Mouse (Mus musculus) heart, embryonic 11.5 days (tissue): ENCODE measurements around the gene Ndufs1. TPM values are rescaled to one million over a fixed set of nuclear protein-coding genes. Genes with fewer than 3 reads are reported as not detected.
A peak's percentile ranks its signal among the peaks of the same experiment; 100 is the strongest.

Experiments used
- ATAC-seq: fragments of 200-750 bp; cut with Nextera tagmentation; replicated peaks from 2 replicates; pipeline ENCODE4 v1.8.0; 2017; ENCODE audit warnings: moderate library complexity; ENCODE audit not compliant: insufficient number of reproducible peaks, low FRiP score, low TSS enrichment
- H3K27ac ChIP-seq: fragments of 300-500 bp; sonication (generic); 2 replicates; pipeline ENCODE4 v1.5.1; 2014; ENCODE audit warnings: mild to moderate bottlenecking, low read depth, low read length
- H3K27me3 ChIP-seq: fragments of 300-500 bp; sonication (generic); 2 replicates; pipeline ENCODE4 v1.6.1; 2014; ENCODE audit warnings: mild to moderate bottlenecking, low read length, mixed read lengths; ENCODE audit not compliant: control insufficient read depth, insufficient read depth
- H3K36me3 ChIP-seq: fragments of 300-500 bp; sonication (generic); 2 replicates; pipeline ENCODE4 v1.6.1; 2014; ENCODE audit warnings: mild to moderate bottlenecking, low read length, moderate library complexity, mixed read lengths; ENCODE audit not compliant: control insufficient read depth, insufficient read depth
- H3K4me1 ChIP-seq: fragments of 300-500 bp; sonication (generic); 2 replicates; pipeline ENCODE4 v1.6.1; 2014; ENCODE audit warnings: low read length; ENCODE audit not compliant: control insufficient read depth, insufficient read depth
- H3K4me2 ChIP-seq: fragments of 300-500 bp; sonication (generic); 2 replicates; pipeline ENCODE4 v1.6.1; 2014; ENCODE audit warnings: mild to moderate bottlenecking, moderate library complexity
- H3K4me3 ChIP-seq: fragments of 300-500 bp; sonication (generic); 2 replicates; pipeline ENCODE4 v1.5.1; 2014; ENCODE audit warnings: low read depth, low read length
- H3K9ac ChIP-seq: fragments of 300-500 bp; sonication (generic); 2 replicates; pipeline ENCODE4 v1.6.1; 2014; ENCODE audit warnings: mild to moderate bottlenecking, low read depth, low read length, moderate library complexity
- H3K9me3 ChIP-seq: fragments of 300-500 bp; sonication (generic); replicated peaks from 2 replicates; pipeline ENCODE4 v1.6.1; 2016; ENCODE audit warnings: low read length; ENCODE audit not compliant: control insufficient read depth
- WGBS: fragments of 180-500 bp; shearing (Covaris S2); extraction: QIAGEN DNeasy Blood & Tissue Kit; methylation state at CpG from one replicate; pipeline ENCODE4 v1.1.7; 2014; ENCODE audit not compliant: insufficient replicate concordance; 5-methylcytosine and 5-hydroxymethylcytosine counted together
- polyA plus RNA-seq: library from polyadenylated mRNA; unstranded; fragments of >200 nt; fragmentation: Nextera tagmentation; extraction: Ambion mirVana; gene quantifications from 2 replicates; pipeline ENCODE4 v1.2.1, GENCODE M21; 2014

The Ndufs1 gene
- polyA plus RNA-seq, 1 experiment from 2014 or later, result 285 TPM

DNA sequence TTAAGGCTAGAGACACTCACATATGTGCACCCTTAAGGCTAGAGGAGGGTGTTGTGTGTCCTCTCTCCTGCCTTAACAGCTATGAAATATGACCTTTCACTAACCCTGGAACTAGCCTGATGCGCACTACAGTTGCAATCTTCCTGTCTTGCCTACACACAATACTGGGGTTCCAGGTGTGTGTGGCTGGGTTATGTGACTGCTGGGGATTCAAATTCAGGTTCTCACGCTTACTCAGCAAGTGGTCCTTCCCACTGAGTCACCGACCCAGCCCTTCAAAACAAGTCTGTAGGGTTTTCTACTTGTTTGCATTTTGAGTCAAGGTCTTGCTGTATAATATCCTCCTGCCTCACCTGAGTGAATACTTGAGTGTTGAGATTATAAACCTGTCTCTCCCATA is 42.1 kb downstream of the Ndufs1 start:
- Histone ChIP-seq H3K9me3 (no peaks in the 10 kb centered on the region), H3K9ac (no peak overlapping the region), H3K4me3 (no peak overlapping the region), H3K27me3 (no peaks in the 10 kb centered on the region), H3K36me3 (no peaks in the 10 kb centered on the region), H3K4me2 (no peak overlapping the region), H3K4me1 (peaks cover 8% of the 10 kb centered on the region), H3K27ac (no peak overlapping the region)
- 65% methylated on average over 3 of the region's 3 CpGs for WGBS
- ATAC-seq, result no peak

DNA sequence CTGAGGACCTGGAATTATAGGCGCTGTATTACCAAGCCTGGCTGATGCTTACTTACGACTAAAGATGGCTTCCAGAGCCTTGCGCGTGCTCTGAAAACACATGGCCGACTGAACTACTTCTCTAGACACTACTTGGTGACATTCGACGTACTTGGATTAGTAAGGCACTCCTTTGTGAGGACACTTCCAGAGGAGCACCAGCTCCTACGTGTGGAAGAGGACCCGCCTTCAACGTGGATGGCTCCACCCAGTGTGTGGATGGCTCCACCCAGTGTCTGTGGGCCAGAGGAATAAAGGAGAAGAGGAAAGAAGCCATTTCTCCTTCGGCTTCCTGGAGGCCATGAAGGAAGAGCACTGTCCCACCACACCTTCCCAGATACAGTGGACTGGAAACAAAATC is 44.9 kb downstream of the Ndufs1 start:
- Histone ChIP-seq H3K27me3 (no peaks in the 10 kb centered on the region), H3K27ac (no peak overlapping the region), H3K36me3 (no peaks in the 10 kb centered on the region; the same call in 1 of the 2 replicates), H3K9me3 (no peaks in the 10 kb centered on the region), H3K4me3 (no peak overlapping the region), H3K4me2 (no peak overlapping the region), H3K9ac (no peak overlapping the region), H3K4me1 (peaks cover 10% of the 10 kb centered on the region)
- WGBS, result 87% methylated on average over 11 of the region's 11 CpGs
- no peak for ATAC-seq

DNA sequence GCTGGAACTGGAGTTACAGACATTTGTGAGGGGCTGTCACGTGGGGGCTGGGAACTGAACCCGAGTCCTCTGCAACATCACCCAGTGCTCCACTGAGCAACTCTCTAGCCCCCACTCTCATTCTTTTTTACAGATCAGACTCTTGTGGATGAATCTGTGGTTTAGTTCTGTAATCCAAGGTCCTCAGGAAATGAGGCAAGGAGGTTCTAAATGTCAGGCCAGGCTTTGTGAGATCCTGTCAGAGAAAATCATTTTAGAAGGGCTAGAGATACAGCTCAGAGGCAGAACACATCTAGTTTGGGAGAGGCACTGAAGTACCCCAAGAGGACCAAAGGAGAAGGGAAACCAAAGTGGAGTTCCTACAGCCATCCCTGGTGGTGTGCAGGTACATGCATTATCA is 45.8 kb downstream of the Ndufs1 start:
- 78% methylated on average over 2 of the region's 2 CpGs for WGBS

DNA sequence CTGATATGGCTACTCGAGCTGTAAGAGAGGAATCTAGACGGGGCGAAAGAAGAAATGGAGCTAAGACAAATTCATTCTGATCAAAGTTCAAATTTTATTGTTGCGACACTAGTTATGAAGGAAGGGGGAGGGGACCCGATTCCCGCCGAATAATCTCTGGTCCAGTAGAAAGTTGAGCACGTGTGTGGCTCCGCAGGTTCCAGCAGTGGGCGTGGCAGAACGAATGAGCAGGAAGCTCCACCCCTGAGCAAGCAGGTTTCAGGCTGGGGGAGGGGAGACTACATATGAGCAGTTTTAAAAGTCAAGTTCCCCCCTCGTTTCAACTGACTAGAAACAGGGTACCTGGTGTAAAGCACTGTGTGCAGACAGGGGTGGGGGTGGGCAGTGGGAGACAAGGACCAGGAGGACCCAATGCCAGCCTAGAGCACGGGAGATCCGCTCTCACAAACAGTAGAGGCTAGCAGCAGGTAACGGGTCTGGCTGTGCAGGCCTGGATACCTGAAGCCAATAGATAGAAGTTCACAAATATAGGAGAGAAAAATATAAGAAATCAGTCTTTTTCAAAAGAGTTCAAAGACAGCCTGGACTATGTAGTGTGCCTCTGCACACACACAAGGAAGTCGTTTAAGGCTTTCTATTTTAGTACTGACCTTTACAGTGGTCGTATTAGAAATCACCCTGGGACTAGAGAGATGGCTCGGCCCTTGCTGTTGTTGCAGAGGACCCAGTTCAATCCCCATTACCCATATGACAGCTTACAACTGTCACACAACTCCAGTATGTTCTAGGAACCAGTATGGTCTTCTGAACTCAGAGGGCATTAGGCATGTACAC is 46.6 kb downstream of the Ndufs1 start:
- Histone ChIP-seq H3K27me3 (no peaks in the 10 kb centered on the region), H3K9ac (peak overlapping the region; percentile 58), H3K4me2 (peak overlapping the region; percentile 73), H3K4me3 (peak overlapping the region; percentile 38), H3K4me1 (peaks cover 10% of the 10 kb centered on the region), H3K9me3 (no peaks in the 10 kb centered on the region), H3K36me3 (no peaks in the 10 kb centered on the region; the same call in 1 of the 2 replicates), H3K27ac (no peak overlapping the region)
- peak; percentile 60 for ATAC-seq
- 19% methylated on average over 18 of the region's 18 CpGs for WGBS

More for the DNA sequence above, 45.8 kb downstream of the Ndufs1 start:
- Histone ChIP-seq H3K4me3 (no peak overlapping the region), H3K4me2 (no peak overlapping the region), H3K27ac (no peak overlapping the region), H3K36me3 (no peaks in the 10 kb centered on the region; the same call in 1 of the 2 replicates), H3K4me1 (peaks cover 10% of the 10 kb centered on the region), H3K9ac (no peak overlapping the region), H3K27me3 (no peaks in the 10 kb centered on the region), H3K9me3 (no peaks in the 10 kb centered on the region)
- no peak for ATAC-seq

DNA sequence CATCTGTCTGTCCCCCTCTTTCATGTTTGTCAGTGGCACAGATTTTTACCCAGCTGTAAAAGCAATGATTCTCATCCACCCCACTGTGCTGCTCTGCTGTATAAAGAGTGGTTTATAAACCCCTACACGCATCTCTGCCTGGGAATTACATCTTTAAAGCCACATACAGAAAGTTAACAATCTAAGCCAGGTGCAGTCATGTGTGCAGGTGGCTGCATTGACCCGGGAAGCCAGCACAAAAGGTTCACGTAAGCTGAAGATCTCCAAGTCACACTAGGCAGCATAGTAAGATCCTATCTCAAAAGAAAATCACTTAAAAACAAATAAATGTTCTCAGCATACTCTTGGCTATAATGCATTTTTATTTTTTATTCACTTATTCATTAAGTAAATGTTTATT is 47.4 kb downstream of the Ndufs1 start:
- no peak for ATAC-seq
- WGBS, result 75% methylated on average over 3 of the region's 3 CpGs
- H3K4me3 ChIP-seq, result peak overlapping the region; percentile 34
- no peak overlapping the region for H3K9ac ChIP-seq
- H3K4me2 ChIP-seq, result peak overlapping the region; percentile 73
- no peak overlapping the region for H3K27ac ChIP-seq
- H3K36me3 ChIP-seq, result peaks cover 1% of the 10 kb centered on the region
- H3K4me1 ChIP-seq, result peaks cover 10% of the 10 kb centered on the region
- H3K27me3 ChIP-seq, result no peaks in the 10 kb centered on the region
- no peaks in the 10 kb centered on the region for H3K9me3 ChIP-seq

DNA sequence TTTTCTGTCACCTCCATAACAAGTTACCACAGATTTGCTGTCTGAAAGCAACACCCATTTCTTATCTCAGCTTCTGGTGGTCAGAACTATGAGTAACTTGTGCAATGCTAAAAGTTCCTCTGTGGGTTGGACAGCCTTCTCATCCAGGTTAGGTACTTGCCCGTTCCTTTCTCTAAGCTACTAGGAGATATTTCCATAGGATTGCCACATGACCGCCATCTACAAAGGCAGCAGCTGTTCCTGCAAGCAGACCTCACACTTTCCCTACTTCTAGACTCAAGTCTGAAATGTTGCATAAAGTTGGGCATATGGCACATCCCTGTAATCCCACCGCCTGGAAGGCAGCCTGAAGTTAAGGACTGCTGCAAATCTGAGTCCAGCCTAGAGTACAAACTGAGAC is 50.4 kb downstream of the Ndufs1 start:
- H3K9me3 ChIP-seq, result no peaks in the 10 kb centered on the region
- H3K4me1 ChIP-seq, result peaks cover 10% of the 10 kb centered on the region
- H3K27ac ChIP-seq, result no peak overlapping the region
- no peak overlapping the region for H3K4me3 ChIP-seq
- H3K36me3 ChIP-seq, result peaks cover 14% of the 10 kb centered on the region
- ATAC-seq, result no peak
- no peaks in the 10 kb centered on the region for H3K27me3 ChIP-seq
- no peak overlapping the region for H3K4me2 ChIP-seq
- no peak overlapping the region for H3K9ac ChIP-seq
- WGBS, result 85% methylated on average over 3 of the region's 3 CpGs

DNA sequence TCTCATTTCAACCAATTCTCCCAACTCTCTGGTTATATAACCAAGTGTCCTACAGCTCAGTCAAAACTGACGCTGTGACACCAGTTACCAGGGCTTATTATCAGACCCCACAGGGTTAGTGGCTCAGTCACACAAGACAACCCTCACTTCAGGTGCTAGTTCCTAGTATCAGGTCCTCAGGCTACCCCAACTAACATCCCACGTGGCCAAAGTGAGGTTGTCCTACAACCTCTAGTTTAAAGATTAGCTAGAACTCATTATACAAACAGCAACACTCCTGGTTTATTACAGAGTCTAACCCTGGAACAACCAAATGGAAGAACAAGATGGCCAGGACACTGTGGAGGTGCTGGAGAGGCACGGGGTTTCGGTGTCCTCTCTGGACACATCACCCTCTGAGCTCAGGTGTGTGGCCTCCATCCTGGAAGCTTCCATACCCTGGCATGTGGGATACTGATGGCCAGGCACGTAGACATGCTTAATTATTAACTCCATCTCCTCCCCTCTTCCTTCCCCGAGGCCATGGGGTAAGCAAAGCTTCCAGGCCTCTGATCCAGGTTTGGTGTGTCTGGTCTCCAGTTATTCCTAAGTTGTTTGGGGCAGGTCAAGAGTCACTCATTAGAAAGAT is 52.7 kb downstream of the Ndufs1 start:
- Histone ChIP-seq H3K27me3 (no peaks in the 10 kb centered on the region), H3K9me3 (no peaks in the 10 kb centered on the region), H3K4me1 (no peaks in the 10 kb centered on the region), H3K9ac (no peak overlapping the region), H3K27ac (no peak overlapping the region), H3K4me2 (no peak overlapping the region), H3K36me3 (peaks cover 26% of the 10 kb centered on the region), H3K4me3 (no peak overlapping the region)
- 88% methylated on average over 6 of the region's 6 CpGs for WGBS
- ATAC-seq, result no peak

DNA sequence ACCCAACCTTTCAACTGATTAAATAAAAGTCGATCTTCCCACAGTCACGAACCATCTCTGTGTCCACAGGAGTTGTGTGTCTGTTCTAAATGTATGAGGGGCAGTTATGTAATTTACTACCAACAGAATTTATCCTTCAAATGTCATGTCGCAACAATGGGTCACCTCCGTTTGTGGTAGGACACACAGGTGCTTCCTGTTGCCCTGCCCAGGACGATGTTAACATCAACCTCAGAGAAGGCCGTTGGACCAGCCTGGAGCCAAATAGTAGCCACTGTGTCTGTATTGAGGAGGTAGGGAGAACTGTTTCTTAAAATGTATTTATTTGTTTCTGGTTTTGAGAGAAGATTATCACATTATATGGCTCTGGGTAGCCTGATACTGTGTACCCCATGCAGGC is 54.6 kb downstream of the Ndufs1 start:
- WGBS, result 87% methylated on average over 6 of the region's 6 CpGs
- H3K9me3 ChIP-seq, result no peaks in the 10 kb centered on the region
- no peaks in the 10 kb centered on the region for H3K4me1 ChIP-seq
- no peak overlapping the region for H3K9ac ChIP-seq
- no peak for ATAC-seq
- H3K27ac ChIP-seq, result no peak overlapping the region
- peaks cover 31% of the 10 kb centered on the region for H3K36me3 ChIP-seq
- no peaks in the 10 kb centered on the region for H3K27me3 ChIP-seq
- H3K4me2 ChIP-seq, result no peak overlapping the region
- H3K4me3 ChIP-seq, result no peak overlapping the region
